Mouse (Mus musculus): ENCODE data around the gene Kif26a. TPM values are rescaled to one million over a fixed set of nuclear protein-coding genes. Genes with fewer than 3 reads are reported as not detected.

Kif26a gene
- polyA plus RNA-seq, 1 experiment from 2014 or later: 6.6 TPM

- H3K4me3 ChIP-seq (replicated peaks): peak overlapping the region; percentile 82
- H3K9me3 ChIP-seq: no peaks in the 10 kb centered on the region
- no peak overlapping the region for H3K27ac ChIP-seq
- H3K4me1 ChIP-seq (replicated peaks): peaks cover 14% of the 10 kb centered on the region
- WGBS: 13% methylated on average over 32 of the region's 32 CpGs
- H3K36me3 ChIP-seq: no peaks in the 10 kb centered on the region
- ATAC-seq (ENCODE audit: insufficient number of reproducible peaks, insufficient read depth, low FRiP score, low TSS enrichment, low read depth): no peak
- H3K9ac ChIP-seq (replicated peaks): peak overlapping the region; percentile 77
- peaks cover 77% of the 10 kb centered on the region for H3K27me3 ChIP-seq
- H3K4me2 ChIP-seq: peak overlapping the region; percentile 92
Observed at GRCm38 (mm10) chr12:112130957-112131356, 15.1 kb upstream of the Kif26a start.

- Histone ChIP-seq H3K27ac (no peak overlapping the region), H3K27me3 (peaks cover 79% of the 10 kb centered on the region), H3K4me2 (no peak overlapping the region), H3K9ac (replicated peaks) (no peak overlapping the region), H3K36me3 (no peaks in the 10 kb centered on the region), H3K9me3 (no peaks in the 10 kb centered on the region), H3K4me3 (replicated peaks) (no peak overlapping the region), H3K4me1 (replicated peaks) (peaks cover 17% of the 10 kb centered on the region)
- no peak for ATAC-seq (ENCODE audit: insufficient number of reproducible peaks, insufficient read depth, low FRiP score, low TSS enrichment, low read depth)
- WGBS: 4% methylated on average over 5 of the region's 5 CpGs
Observed at GRCm38 (mm10) chr12:112140231-112140630, 5.8 kb upstream of the Kif26a start.

GRCm38 (mm10) chr12:112140745-112141144 lies 5.3 kb upstream of the Kif26a start:
- WGBS: 64% methylated on average over 7 of the region's 7 CpGs
- no peak overlapping the region for H3K4me2 ChIP-seq
- no peak overlapping the region for H3K9ac ChIP-seq (replicated peaks)

GRCm38 (mm10) chr12:112141300-112141699 lies 4.7 kb upstream of the Kif26a start:
- Histone ChIP-seq H3K4me1 (replicated peaks) (peaks cover 22% of the 10 kb centered on the region), H3K36me3 (no peaks in the 10 kb centered on the region), H3K9ac (replicated peaks) (no peak overlapping the region), H3K27me3 (peaks cover 71% of the 10 kb centered on the region), H3K4me2 (no peak overlapping the region), H3K27ac (no peak overlapping the region), H3K4me3 (replicated peaks) (no peak overlapping the region), H3K9me3 (no peaks in the 10 kb centered on the region)
- WGBS: 3% methylated on average over 6 of the region's 6 CpGs
- ATAC-seq (ENCODE audit: insufficient number of reproducible peaks, insufficient read depth, low FRiP score, low TSS enrichment, low read depth): no peak

More at GRCm38 (mm10) chr12:112140745-112141144, 5.3 kb upstream of the Kif26a start:
- Histone ChIP-seq H3K27ac (no peak overlapping the region), H3K27me3 (peaks cover 74% of the 10 kb centered on the region), H3K9me3 (no peaks in the 10 kb centered on the region), H3K4me3 (replicated peaks) (no peak overlapping the region), H3K4me1 (replicated peaks) (peaks cover 22% of the 10 kb centered on the region), H3K36me3 (no peaks in the 10 kb centered on the region)
- no peak for ATAC-seq (ENCODE audit: insufficient number of reproducible peaks, insufficient read depth, low FRiP score, low TSS enrichment, low read depth)

- Histone ChIP-seq H3K9ac (replicated peaks) (no peak overlapping the region), H3K27me3 (peaks cover 55% of the 10 kb centered on the region), H3K4me2 (peak overlapping the region; percentile 88), H3K9me3 (no peaks in the 10 kb centered on the region), H3K36me3 (no peaks in the 10 kb centered on the region), H3K4me3 (replicated peaks) (peak overlapping the region; percentile 58), H3K4me1 (replicated peaks) (peaks cover 40% of the 10 kb centered on the region), H3K27ac (no peak overlapping the region)
- ATAC-seq (ENCODE audit: insufficient number of reproducible peaks, insufficient read depth, low FRiP score, low TSS enrichment, low read depth): no peak
- 7% methylated on average over 14 of the region's 14 CpGs for WGBS
Observed at GRCm38 (mm10) chr12:112143116-112143832, 2.7 kb upstream of the Kif26a start.

- 1% methylated on average over 50 of the region's 52 CpGs for WGBS
- H3K36me3 ChIP-seq: no peaks in the 10 kb centered on the region
- H3K4me2 ChIP-seq: peak overlapping the region; percentile 88
- H3K4me3 ChIP-seq (replicated peaks): peak overlapping the region; percentile 58
- no peak overlapping the region for H3K27ac ChIP-seq
- H3K9ac ChIP-seq (replicated peaks): peak overlapping the region; percentile 44
- H3K9me3 ChIP-seq: no peaks in the 10 kb centered on the region
- H3K27me3 ChIP-seq: peaks cover 56% of the 10 kb centered on the region
- ATAC-seq (ENCODE audit: insufficient number of reproducible peaks, insufficient read depth, low FRiP score, low TSS enrichment, low read depth): no peak
- H3K4me1 ChIP-seq (replicated peaks): peaks cover 44% of the 10 kb centered on the region
Observed at GRCm38 (mm10) chr12:112143833-112144201, 2.2 kb upstream of the Kif26a start.

- ATAC-seq (ENCODE audit: insufficient number of reproducible peaks, insufficient read depth, low FRiP score, low TSS enrichment, low read depth): no peak
- H3K9ac ChIP-seq (replicated peaks): peak overlapping the region; percentile 44; the same call in 1 of the 2 replicates
- H3K4me1 ChIP-seq (replicated peaks): peaks cover 49% of the 10 kb centered on the region
- under 1% methylated on average over 46 of the region's 46 CpGs for WGBS
- H3K4me3 ChIP-seq (replicated peaks): peak overlapping the region; percentile 58
- H3K36me3 ChIP-seq: no peaks in the 10 kb centered on the region
- H3K9me3 ChIP-seq: no peaks in the 10 kb centered on the region
- peak overlapping the region; percentile 88 for H3K4me2 ChIP-seq
- peaks cover 56% of the 10 kb centered on the region for H3K27me3 ChIP-seq
- no peak overlapping the region for H3K27ac ChIP-seq
Observed at GRCm38 (mm10) chr12:112144377-112145115, 1.5 kb upstream of the Kif26a start.

- peak overlapping the region; percentile 46; the same call in 1 of the 2 replicates for H3K27ac ChIP-seq
- H3K9ac ChIP-seq (replicated peaks): peak overlapping the region; percentile 76; the same call in 1 of the 2 replicates
- peaks cover 57% of the 10 kb centered on the region for H3K4me1 ChIP-seq (replicated peaks)
- H3K9me3 ChIP-seq: no peaks in the 10 kb centered on the region
- peak overlapping the region; percentile 58 for H3K4me3 ChIP-seq (replicated peaks)
- peak; percentile 24; the same call in 1 of the 2 replicates for ATAC-seq (ENCODE audit: insufficient number of reproducible peaks, insufficient read depth, low FRiP score, low TSS enrichment, low read depth)
- H3K27me3 ChIP-seq: peaks cover 53% of the 10 kb centered on the region
- H3K4me2 ChIP-seq: peak overlapping the region; percentile 88
- no peaks in the 10 kb centered on the region for H3K36me3 ChIP-seq
- under 1% methylated on average over 37 of the region's 37 CpGs for WGBS
Observed at GRCm38 (mm10) chr12:112145211-112145874, 665 bp upstream of the Kif26a start.

GRCm38 (mm10) chr12:112147365-112147764 lies 1.4 kb downstream of the Kif26a start:
- 36% methylated on average over 5 of the region's 5 CpGs for WGBS
- Histone ChIP-seq H3K9ac (replicated peaks) (peak overlapping the region; percentile 76), H3K4me2 (peak overlapping the region; percentile 88), H3K27me3 (peaks cover 33% of the 10 kb centered on the region), H3K4me3 (replicated peaks) (peak overlapping the region; percentile 58), H3K4me1 (replicated peaks) (peaks cover 76% of the 10 kb centered on the region), H3K36me3 (no peaks in the 10 kb centered on the region), H3K27ac (peak overlapping the region; percentile 76; the same call in 1 of the 2 replicates), H3K9me3 (no peaks in the 10 kb centered on the region)
- no peak for ATAC-seq (ENCODE audit: insufficient number of reproducible peaks, insufficient read depth, low FRiP score, low TSS enrichment, low read depth)

GRCm38 (mm10) chr12:112150011-112150410 lies 4.0 kb downstream of the Kif26a start:
- H3K27me3 ChIP-seq: peaks cover 7% of the 10 kb centered on the region
- no peaks in the 10 kb centered on the region for H3K9me3 ChIP-seq
- H3K4me1 ChIP-seq (replicated peaks): peaks cover 80% of the 10 kb centered on the region
- 0 out of 2 replicates have a peak, but pooled peaks cover 5% of the 10 kb centered on the region for H3K36me3 ChIP-seq
- H3K27ac ChIP-seq: peak overlapping the region; percentile 50; the same call in 1 of the 2 replicates
- H3K4me2 ChIP-seq: no peak overlapping the region
- ATAC-seq (ENCODE audit: insufficient number of reproducible peaks, insufficient read depth, low FRiP score, low TSS enrichment, low read depth): no peak
- 32% methylated on average over 7 of the region's 7 CpGs for WGBS
- H3K9ac ChIP-seq (replicated peaks): no peak overlapping the region; the same call in 1 of the 2 replicates
- no peak overlapping the region for H3K4me3 ChIP-seq (replicated peaks)
